Mouse (Mus musculus): Measurements from ENCODE around the gene Camk1d.

DNA sequence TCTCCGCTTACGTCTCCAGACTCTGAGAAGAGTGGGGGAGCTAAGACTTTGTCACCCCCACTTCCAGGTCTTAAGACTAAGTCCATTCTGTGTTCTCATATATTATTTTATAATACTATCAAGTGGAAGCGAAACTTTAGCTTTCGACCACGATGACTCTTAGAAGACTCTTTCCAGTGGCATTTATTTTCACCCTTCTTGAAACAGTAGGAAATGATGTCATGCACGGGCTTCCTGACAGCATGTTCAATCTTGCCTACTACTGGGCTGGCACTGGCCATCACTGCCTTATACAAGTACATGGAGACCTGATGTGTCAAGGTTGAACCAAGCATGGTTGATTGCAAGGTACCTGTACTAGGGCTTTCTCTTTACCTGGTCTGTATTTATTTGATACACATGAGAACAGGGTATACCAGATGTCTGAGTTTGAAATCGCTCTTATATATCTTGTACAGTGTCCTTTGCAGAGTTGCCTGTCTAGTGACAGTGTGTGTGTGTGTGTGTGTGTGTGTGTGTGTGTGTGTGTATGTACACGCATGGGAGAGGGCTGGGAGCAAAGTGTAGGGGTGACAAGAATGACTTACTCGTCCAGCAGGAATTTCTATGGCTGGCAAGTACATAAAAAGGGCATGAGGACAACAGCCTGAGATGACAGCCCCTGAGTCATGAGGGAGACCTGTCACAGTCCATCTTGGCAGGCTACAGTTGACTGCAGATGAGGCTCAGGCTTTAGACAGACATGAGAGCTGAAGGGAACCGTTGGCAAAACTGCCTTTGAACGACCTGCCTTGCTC lies 417.4 kb downstream of the Camk1d start:
- TF ChIP-seq CTCF (IDR thresholded peaks at IDR 0.05; ENCODE audit: low read depth) (no peak), EP300 (IDR thresholded peaks at IDR 0.05; ENCODE audit: low read depth) (no peak)
